Mouse (Mus musculus): ENCODE measurements at regions not wholly inside any gene's neighbourhood (a gene's known extent, or its start where the extent isn't known, plus 50 kb on each side); places are given as distances from the start of the nearest gene placed in this dataset.
A peak's percentile ranks its signal among the peaks of the same experiment; 100 is the strongest.

DNA sequence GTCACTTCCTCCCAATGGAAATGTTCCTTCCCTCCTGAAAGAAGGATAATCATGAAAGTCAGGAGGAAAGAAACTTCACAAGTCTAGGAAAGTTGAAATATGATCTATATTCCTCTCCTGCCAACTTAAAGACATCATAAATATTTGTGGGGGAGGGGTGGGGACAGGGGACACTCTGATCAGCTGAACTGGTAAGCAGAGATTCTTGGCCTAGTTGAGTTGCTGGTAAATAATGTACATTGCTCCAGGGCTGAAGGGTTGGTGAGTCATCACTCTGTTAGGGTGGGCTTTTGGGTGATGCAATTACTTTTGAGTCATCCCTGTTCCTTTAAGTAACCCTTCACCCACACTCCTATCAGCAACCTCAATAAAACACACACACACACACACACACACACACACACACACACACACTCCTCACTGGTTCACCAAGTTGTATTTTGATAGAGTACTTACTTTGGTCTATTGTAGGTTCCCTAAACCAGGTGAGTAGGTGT is 56.0 kb downstream of the Ccdc71l start:
- no peak for DNase-seq (ENCODE audit: low spot score)

DNA sequence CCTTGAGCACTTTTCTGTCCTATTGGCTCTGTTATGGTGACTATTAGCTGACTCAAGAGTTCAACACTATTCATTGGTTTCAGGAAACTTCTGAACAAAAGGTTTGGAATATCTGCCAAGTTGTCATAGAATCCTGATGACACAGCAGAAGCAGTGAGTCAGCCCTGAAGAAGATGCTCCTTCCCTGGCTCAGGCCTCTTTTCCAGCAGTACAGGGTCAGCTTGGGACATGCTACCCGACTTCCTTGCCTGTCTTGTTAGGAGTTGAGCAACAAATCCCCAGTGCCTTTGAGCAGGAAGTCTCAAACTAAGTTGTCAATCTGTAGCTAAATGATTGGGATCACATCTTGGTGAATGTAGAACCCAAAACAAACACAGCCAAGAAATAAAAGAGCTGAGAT is 56.6 kb downstream of the Ccdc71l start:
- no peak for DNase-seq (ENCODE audit: low spot score)

DNA sequence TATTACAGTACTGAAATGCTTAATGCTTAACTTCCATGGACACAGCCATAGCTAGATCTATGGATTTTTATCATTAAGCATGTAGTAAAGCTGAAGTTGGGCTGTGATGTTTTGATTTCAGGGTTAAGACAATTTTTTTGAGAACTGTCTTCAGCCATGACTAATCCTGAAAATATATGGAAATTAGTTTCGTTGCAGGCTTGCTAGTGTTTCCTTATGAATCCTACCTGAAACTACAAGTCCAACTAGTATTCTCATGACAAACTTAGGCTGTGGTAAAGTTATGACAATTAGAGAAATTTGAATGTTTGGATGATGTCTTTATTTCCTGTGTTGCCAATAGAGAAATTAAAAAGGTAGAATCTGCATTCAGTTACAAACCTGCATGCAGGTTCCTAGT is 59.7 kb downstream of the Ccdc71l start:
- DNase-seq (ENCODE audit: low spot score): no peak

DNA sequence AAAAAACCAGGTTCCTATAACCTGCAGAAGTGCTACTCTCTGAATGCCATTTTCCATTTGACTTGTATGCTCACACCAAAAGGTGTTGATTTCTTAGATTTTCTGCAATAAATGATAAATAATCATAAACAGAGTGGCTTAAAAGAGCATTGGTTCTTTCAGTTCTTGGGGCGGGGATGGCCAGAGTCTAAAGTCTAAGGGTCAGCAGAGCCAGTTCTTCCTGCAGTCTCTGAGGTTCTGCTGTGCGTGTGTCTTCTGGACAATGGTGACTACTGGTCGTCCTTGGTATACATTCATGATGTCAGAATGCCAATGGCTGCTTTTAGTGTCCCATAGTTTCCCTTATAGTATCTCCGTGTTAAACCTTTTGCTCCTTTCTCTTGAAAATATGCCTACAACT is 66.3 kb downstream of the Ccdc71l start:
- no peak for DNase-seq (ENCODE audit: low spot score)

GRCm38 (mm10) chr12:32445874-32446273 is 67.4 kb downstream of the Ccdc71l start:
- DNase-seq (ENCODE audit: low spot score): no peak

GRCm38 (mm10) chr12:32449373-32449772 is 70.9 kb downstream of the Ccdc71l start:
- no peak for DNase-seq (ENCODE audit: low spot score)

GRCm38 (mm10) chr12:32451226-32451625 is 72.7 kb downstream of the Ccdc71l start:
- no peak for DNase-seq (ENCODE audit: low spot score)

- DNase-seq (ENCODE audit: low spot score): no peak
Observed at GRCm38 (mm10) chr12:32454794-32455193, 76.3 kb downstream of the Ccdc71l start.

- DNase-seq (ENCODE audit: low spot score): peak; percentile 48
Observed at GRCm38 (mm10) chr12:32455231-32455630, 76.7 kb downstream of the Ccdc71l start.

DNA sequence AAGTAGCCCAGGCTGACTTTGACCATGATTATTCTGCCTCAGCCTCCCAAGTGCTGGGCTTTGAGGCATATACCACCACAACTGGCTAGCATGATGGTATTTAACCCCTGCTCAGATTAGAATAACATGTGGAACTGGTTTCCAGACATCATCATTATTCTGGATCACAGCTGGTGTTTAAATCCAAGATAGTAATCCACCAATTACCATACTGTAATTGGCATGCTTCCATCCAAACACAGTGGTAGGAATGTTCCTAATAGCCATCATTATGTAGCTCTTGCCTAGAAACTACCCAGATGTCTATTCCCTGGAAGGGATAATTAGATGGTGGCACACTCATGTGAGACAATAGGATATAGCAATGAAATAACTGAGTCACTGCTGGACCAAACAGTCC is 77.4 kb downstream of the Ccdc71l start:
- no peak for DNase-seq (ENCODE audit: low spot score)

GRCm38 (mm10) chr12:32456796-32457195 is 78.3 kb downstream of the Ccdc71l start:
- DNase-seq (ENCODE audit: low spot score): no peak

- no peak for DNase-seq (ENCODE audit: low spot score)
Observed at GRCm38 (mm10) chr12:32458386-32458785, 79.9 kb downstream of the Ccdc71l start.

DNA sequence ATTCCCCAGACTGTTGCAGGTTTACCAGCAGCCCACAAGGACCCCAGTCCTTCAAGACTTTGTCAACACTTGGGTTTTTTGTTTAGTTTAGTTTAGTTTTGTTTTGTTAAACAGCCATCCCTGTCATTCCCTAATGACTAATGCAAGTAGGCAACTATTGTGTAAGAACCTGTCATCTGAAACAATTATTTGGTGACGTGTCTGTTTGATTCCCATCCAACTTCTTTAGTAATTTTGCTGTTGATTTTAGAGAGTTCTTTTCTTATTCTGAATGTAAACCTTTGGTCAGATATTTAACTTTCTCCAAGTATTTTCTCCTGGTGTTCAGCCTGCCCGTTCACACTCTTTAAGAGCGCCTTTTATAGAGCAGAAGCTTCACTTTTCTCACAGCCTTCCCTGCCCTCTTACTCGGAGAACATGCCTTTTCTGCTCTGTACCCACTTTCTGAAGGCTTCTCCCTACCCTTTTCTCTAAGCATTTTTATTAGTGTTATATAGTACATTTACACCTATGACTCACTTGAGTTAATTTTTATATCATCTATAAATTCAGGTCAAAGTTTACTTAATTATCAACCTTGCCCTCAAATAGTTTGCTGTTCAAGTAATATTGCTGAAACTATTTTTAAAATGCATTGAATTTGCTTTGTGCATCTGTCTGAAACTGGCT is 82.0 kb downstream of the Ccdc71l start:
- DNase-seq (ENCODE audit: low spot score): no peak

DNA sequence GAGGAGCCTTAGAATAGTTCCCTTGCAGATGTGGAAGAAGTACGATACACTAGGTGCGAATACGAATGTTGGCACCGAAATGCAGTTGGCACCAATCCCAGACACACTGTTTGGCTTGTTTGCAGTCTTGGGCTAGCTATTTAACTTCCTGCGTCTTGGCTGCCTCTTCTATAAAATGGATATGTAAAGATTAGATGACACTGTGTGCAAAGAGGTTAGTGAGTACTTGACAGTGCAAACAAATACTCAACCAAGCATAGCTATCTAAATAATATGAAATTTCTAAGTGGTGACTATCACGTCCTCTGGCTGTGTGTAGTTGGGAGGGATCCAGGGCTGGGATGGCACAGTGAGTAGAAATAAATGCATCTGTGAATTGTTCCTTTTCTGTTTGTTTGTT is 86.9 kb downstream of the Ccdc71l start:
- DNase-seq (ENCODE audit: low spot score): no peak

- DNase-seq (ENCODE audit: low spot score): no peak
Observed at GRCm38 (mm10) chr12:32469863-32470262, 91.4 kb downstream of the Ccdc71l start.

GRCm38 (mm10) chr12:32479451-32479850 is 100.9 kb downstream of the Ccdc71l start:
- DNase-seq (ENCODE audit: low spot score): no peak

- DNase-seq (ENCODE audit: low spot score): no peak
Observed at GRCm38 (mm10) chr12:32480268-32480667, 101.8 kb downstream of the Ccdc71l start.

- DNase-seq (ENCODE audit: low spot score): peak; percentile 15
Observed at GRCm38 (mm10) chr12:32481051-32481450, 102.5 kb downstream of the Ccdc71l start.

DNA sequence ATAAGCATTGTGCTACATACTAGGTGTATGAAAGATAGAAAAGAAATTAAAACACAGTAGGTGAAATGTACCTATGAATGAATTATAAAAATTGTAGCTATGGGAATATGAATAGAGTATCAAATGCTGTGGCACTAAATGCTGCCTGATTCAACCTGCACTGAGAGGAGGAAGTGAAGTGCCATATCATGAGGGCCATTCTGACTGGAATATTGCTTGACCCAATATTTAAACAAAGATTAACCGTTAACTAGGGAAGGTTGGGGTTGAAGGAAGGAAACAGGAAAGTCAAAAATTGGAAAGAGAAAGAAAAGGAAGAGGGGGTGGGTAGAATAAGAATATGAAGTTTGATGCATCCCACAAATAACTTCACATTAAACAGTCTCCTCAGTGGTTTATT is 103.8 kb downstream of the Ccdc71l start:
- DNase-seq (ENCODE audit: low spot score): no peak

- DNase-seq (ENCODE audit: low spot score): no peak
Observed at GRCm38 (mm10) chr12:32482777-32483176, 104.3 kb downstream of the Ccdc71l start.

DNA sequence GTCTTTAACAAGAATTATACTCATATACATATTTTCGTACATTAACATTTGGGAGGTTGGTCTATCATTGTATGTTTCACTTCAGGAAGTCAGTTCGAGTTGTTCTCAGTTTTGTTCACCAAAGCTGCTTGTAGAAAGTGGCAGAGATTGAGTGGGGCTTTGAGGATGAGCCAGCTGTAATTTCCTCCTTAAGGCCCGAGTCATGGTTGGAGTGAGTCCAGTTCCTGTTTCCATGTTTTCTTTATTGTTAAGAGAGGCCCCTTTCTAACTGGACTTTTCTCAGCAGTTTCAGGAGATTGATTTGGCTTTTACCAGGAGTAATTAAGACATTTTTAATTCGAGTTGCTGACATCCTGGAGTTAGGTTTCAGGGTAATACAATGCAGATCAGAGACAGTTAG is 107.7 kb downstream of the Ccdc71l start:
- no peak for DNase-seq (ENCODE audit: low spot score)

DNA sequence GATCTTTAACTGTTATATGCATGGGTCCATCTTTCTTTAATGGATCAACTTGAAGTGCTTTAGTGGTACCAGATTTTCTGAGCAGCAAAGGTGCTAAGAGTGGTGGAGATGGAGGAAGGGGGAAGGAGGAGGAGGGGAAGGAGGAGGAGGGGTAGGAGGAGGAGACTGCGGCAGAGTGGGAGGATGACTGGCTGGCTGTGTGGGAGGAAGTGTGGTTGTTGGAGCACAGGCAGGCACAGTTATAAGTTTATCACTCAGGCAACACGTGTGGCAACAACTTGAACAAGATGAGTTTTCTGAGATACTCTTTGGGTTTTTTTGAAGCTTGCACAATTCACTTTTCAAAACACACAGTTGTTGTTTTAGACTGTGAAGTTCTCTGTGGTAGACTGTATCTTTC is 108.2 kb downstream of the Ccdc71l start:
- peak; percentile 36 for DNase-seq (ENCODE audit: low spot score)

DNA sequence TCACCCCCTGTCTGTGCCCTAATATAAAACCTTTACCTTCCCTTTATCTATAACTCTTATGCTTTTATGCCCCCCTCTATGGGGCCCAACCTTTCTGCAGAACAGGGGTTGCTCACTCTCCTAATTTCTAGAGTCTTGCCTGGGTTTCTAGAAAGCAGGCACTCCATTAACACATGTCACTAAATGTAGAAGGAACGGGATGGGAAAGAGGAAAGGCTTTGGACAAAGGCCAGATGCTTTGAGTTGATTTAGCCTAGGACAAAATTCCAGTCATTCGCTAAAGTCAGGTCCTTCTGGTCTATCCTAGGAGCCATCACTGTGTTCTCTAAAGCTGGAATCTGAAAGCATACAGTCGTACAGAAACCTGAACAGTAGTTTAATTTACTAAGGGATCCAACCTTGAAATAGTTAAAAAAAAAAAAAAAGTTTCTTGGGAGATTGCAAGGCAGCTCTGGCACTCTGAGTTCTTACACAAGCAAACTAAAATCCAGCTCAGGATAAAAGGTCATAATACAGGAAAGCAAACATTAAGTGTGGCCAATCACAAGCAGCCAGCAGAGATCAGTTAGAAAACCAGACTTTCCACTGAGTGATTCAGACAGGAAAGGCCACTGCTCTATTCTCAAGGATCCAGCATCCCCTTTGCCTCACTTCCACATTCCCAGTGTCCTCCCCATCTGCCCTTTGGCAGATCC is 109.5 kb downstream of the Ccdc71l start:
- DNase-seq (ENCODE audit: low spot score): no peak
